Mouse (Mus musculus) midbrain, embryonic 10.5 days (tissue): ENCODE measurements at regions not wholly inside any gene's neighbourhood (a gene's known extent, or its start where the extent isn't known, plus 50 kb on each side); places are given as distances from the start of the nearest gene placed in this dataset.
"Not testable (repeated sequence)": the region's sequence is repeated elsewhere in the genome, so short reads cannot be mapped to it uniquely, and the experiment has no call there.

Source experiments
- DNase-seq: peaks from one replicate; pipeline ENCODE4 v3.0.0-alpha.2; 2017; ENCODE audit warnings: low spot score
- H3K27ac ChIP-seq: fragments of 300-500 bp; sonication (generic); replicated peaks from 2 replicates; pipeline ENCODE4 v1.5.1; 2016; ENCODE audit warnings: mild to moderate bottlenecking
- H3K27me3 ChIP-seq: fragments of 300-500 bp; sonication (generic); 2 replicates; pipeline ENCODE4 v1.6.1; 2016; ENCODE audit warnings: low read depth, mild to moderate bottlenecking; ENCODE audit not compliant: poor library complexity, severe bottlenecking
- H3K36me3 ChIP-seq: fragments of 300-500 bp; sonication (generic); 2 replicates; pipeline ENCODE4 v1.6.1; 2016; ENCODE audit warnings: mild to moderate bottlenecking, moderate library complexity
- H3K4me1 ChIP-seq: fragments of 300-500 bp; sonication (generic); 2 replicates; pipeline ENCODE4 v1.6.1; 2016
- H3K4me3 ChIP-seq: fragments of 300-500 bp; sonication (generic); 2 replicates; pipeline ENCODE4 v1.5.1; 2016; ENCODE audit warnings: mild to moderate bottlenecking, moderate library complexity
- H3K9me3 ChIP-seq: fragments of 300-500 bp; sonication (generic); replicated peaks from 2 replicates; pipeline ENCODE4 v1.6.1; 2016; ENCODE audit warnings: mild to moderate bottlenecking
- WGBS: fragments of 180-500 bp; shearing (Covaris S2); methylation state at CpG from one replicate; pipeline ENCODE4 v1.1.7; 2016; 5-methylcytosine and 5-hydroxymethylcytosine counted together

- H3K27ac ChIP-seq: peak overlapping the region; percentile 47
- H3K36me3 ChIP-seq: no peaks in the 10 kb centered on the region
- no peak overlapping the region for H3K4me3 ChIP-seq
- no peaks in the 10 kb centered on the region for H3K27me3 ChIP-seq
- 16% methylated on average over 2 of the region's 2 CpGs for WGBS
- H3K9me3 ChIP-seq: no peaks in the 10 kb centered on the region
- H3K4me1 ChIP-seq: peaks cover 15% of the 10 kb centered on the region
- no peak for DNase-seq
Observed at GRCm38 (mm10) chr10:23733679-23734078, 53.4 kb downstream of the Rps12 start.

GRCm38 (mm10) chr10:23725960-23726714 lies 60.9 kb downstream of the Rps12 start:
- not testable (repeated sequence) for H3K27ac ChIP-seq, DNase-seq, H3K4me1 ChIP-seq, H3K27me3 ChIP-seq, H3K9me3 ChIP-seq, H3K36me3 ChIP-seq
- 0 out of 2 replicates have a peak overlapping the region, but pooled peaks have one; percentile 14 for H3K4me3 ChIP-seq
- WGBS: 85% methylated on average over 28 of the region's 28 CpGs

GRCm38 (mm10) chr10:23718124-23718523 lies 69.0 kb downstream of the Rps12 start:
- H3K27ac ChIP-seq: peak overlapping the region; percentile 42

GRCm38 (mm10) chr10:23715511-23715910 lies 71.6 kb downstream of the Rps12 start:
- no peak overlapping the region for H3K27ac ChIP-seq
- no peak for DNase-seq
- peaks cover 4% of the 10 kb centered on the region; the same call in 1 of the 2 replicates for H3K9me3 ChIP-seq
- H3K36me3 ChIP-seq: no peaks in the 10 kb centered on the region
- 91% methylated on average over 10 of the region's 10 CpGs for WGBS
- H3K4me3 ChIP-seq: no peak overlapping the region
- H3K4me1 ChIP-seq: peaks cover 20% of the 10 kb centered on the region
- H3K27me3 ChIP-seq: no peaks in the 10 kb centered on the region

More at GRCm38 (mm10) chr10:23718124-23718523, 69.0 kb downstream of the Rps12 start:
- 44% methylated on average over 7 of the region's 7 CpGs for WGBS
- Histone ChIP-seq H3K4me3 (no peak overlapping the region), H3K27me3 (no peaks in the 10 kb centered on the region), H3K9me3 (peaks cover 4% of the 10 kb centered on the region; the same call in 1 of the 2 replicates), H3K4me1 (peaks cover 12% of the 10 kb centered on the region), H3K36me3 (no peaks in the 10 kb centered on the region)
- DNase-seq: no peak

DNA sequence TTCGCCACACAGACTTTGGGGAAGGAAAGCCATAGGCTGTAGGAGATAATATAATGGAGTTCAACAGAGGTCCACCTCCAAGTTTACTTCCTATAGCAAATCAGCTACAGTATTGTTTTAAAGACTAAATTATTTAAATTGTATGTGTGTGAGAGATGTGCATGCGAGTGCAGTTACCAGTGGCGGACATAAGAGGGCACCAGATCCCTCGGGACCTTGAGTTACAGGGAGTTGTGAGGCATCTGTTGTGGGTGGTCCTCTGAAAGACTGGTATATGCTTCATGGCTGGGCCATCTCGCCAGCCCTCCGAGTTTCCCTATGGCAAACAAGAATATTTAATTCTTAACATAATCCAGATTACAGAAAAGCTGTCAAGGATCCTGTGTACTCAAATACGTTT lies 72.0 kb downstream of the Rps12 start:
- no peak overlapping the region for H3K27ac ChIP-seq
- H3K4me1 ChIP-seq: peaks cover 20% of the 10 kb centered on the region
- H3K4me3 ChIP-seq: no peak overlapping the region
- 95% methylated on average over 7 of the region's 7 CpGs for WGBS
- no peak for DNase-seq
- H3K36me3 ChIP-seq: no peaks in the 10 kb centered on the region
- H3K27me3 ChIP-seq: no peaks in the 10 kb centered on the region
- H3K9me3 ChIP-seq: peaks cover 4% of the 10 kb centered on the region; the same call in 1 of the 2 replicates

DNA sequence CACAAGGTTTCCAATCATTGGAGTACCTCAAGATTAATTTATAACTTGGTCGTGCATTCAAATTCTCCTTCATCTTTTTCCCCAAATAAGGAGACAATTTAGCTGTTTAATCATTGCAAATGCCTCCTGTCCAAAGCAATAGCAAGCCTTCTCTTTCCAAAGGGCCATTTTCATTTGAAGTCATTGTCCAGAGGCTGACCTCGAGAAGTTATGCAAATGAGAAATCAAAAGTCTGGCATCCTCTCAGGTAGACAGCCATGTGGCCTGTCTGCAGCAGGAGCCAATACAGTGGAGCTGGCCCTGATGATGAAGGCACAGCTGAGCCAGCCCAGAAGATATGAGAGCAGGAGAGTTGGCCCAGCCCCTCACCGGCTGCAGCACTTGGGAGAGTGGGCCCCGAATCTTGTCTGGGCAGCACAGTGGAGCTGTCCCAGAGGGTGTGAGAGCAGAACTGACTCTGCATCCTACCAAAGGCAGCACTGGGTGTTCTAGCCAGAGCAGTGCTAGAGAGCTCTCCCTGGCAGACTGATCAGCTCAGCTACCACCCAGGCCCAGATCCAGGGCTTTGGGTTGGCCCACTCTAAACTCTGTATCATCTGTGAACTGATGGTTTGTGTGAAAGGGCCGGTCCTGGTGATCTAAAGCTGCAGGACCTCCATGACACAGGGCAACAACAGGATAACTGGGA lies 74.2 kb downstream of the Rps12 start:
- no peak for DNase-seq
- no peak overlapping the region for H3K4me3 ChIP-seq
- no peaks in the 10 kb centered on the region for H3K27me3 ChIP-seq
- peaks cover 13% of the 10 kb centered on the region for H3K4me1 ChIP-seq
- WGBS: 77% methylated on average over 5 of the region's 5 CpGs
- no peaks in the 10 kb centered on the region for H3K36me3 ChIP-seq
- peaks cover 4% of the 10 kb centered on the region; the same call in 1 of the 2 replicates for H3K9me3 ChIP-seq
- H3K27ac ChIP-seq: no peak overlapping the region

DNA sequence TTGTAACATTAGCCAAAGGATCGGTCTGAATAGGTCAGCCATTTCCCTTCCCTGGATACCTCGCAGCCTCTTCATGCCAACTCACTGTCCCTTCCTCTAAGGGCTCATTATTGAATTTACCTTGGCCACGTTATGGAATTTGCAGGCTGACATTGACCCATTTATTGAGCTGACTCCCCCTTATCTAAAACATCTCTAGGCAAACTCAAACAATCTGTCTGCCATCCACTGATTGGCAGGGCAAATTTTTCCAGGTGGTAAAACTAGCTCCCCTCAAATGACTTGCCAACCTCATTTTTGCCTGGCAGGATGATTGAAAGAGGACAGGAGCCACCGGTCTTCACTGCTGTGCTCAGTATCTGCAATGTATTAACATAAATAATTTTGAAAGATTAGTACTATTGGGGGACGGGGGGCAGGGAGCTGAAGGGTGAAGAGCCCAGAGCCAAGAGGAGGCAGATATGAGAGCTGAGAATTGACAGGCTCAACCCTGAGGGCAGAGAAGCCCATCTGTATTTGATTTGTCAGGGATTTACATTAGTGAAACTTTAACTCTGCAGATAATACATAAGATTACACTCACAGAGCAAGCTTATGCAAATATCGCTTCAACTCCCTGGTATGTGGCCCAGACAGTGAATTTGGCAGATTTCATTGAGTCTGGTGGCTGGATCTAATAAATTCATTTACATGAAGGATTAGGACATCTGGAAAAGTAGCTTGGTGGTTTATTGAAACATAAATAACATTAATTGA lies 75.5 kb downstream of the Rps12 start:
- Histone ChIP-seq H3K9me3 (peaks cover 4% of the 10 kb centered on the region; the same call in 1 of the 2 replicates), H3K27ac (no peak overlapping the region), H3K4me1 (peaks cover 8% of the 10 kb centered on the region; the same call in 1 of the 2 replicates), H3K36me3 (no peaks in the 10 kb centered on the region), H3K4me3 (no peak overlapping the region), H3K27me3 (no peaks in the 10 kb centered on the region)
- 73% methylated on average over 6 of the region's 6 CpGs for WGBS
- DNase-seq: no peak

- H3K27ac ChIP-seq: no peak overlapping the region
- H3K4me3 ChIP-seq: no peak overlapping the region
- no peaks in the 10 kb centered on the region for H3K27me3 ChIP-seq
- H3K4me1 ChIP-seq: peaks cover 8% of the 10 kb centered on the region; the same call in 1 of the 2 replicates
- peaks cover 4% of the 10 kb centered on the region; the same call in 1 of the 2 replicates for H3K9me3 ChIP-seq
- WGBS: 82% methylated on average over 6 of the region's 6 CpGs
- no peaks in the 10 kb centered on the region for H3K36me3 ChIP-seq
- no peak for DNase-seq
Observed at GRCm38 (mm10) chr10:23710999-23711398, 76.1 kb downstream of the Rps12 start.

- H3K4me1 ChIP-seq: peaks cover 8% of the 10 kb centered on the region; the same call in 1 of the 2 replicates
- H3K27ac ChIP-seq: no peak overlapping the region
- H3K9me3 ChIP-seq: no peaks in the 10 kb centered on the region
- no peaks in the 10 kb centered on the region for H3K36me3 ChIP-seq
- H3K4me3 ChIP-seq: no peak overlapping the region
- no peak for DNase-seq
- H3K27me3 ChIP-seq: no peaks in the 10 kb centered on the region
- WGBS: 88% methylated on average over 8 of the region's 8 CpGs
Observed at GRCm38 (mm10) chr10:23708261-23708660, 78.8 kb downstream of the Rps12 start.

DNA sequence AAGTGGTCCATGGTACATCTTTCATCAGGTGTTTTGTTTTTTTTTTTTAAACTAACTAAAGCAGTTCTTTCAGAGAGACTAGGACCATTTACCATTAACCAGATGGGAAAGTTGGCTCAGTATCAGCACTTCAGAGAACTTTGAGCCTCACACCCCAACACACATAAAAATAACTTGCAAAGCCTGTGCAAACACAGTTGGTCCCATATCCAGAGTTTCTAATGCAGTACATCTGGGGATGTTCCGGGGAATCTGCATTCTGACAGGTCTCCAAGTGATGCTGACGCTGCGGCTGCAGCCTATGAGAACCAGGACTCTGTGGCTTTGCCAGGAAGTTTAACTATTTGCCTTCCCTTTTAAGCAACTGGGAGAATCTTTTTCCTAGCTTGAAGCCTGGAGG lies 79.9 kb downstream of the Rps12 start:
- Histone ChIP-seq H3K4me3 (no peak overlapping the region), H3K27ac (no peak overlapping the region), H3K27me3 (no peaks in the 10 kb centered on the region), H3K36me3 (no peaks in the 10 kb centered on the region), H3K9me3 (no peaks in the 10 kb centered on the region), H3K4me1 (peaks cover 8% of the 10 kb centered on the region; the same call in 1 of the 2 replicates)
- DNase-seq: no peak
- 90% methylated on average over 3 of the region's 3 CpGs for WGBS

GRCm38 (mm10) chr10:23704048-23704447 lies 83.0 kb downstream of the Rps12 start:
- 90% methylated on average over 1 of the region's 1 CpGs for WGBS
- H3K4me3 ChIP-seq: no peak overlapping the region
- H3K36me3 ChIP-seq: no peaks in the 10 kb centered on the region
- DNase-seq: no peak
- H3K9me3 ChIP-seq: no peaks in the 10 kb centered on the region
- H3K4me1 ChIP-seq: no peaks in the 10 kb centered on the region
- H3K27me3 ChIP-seq: no peaks in the 10 kb centered on the region
- H3K27ac ChIP-seq: no peak overlapping the region

DNA sequence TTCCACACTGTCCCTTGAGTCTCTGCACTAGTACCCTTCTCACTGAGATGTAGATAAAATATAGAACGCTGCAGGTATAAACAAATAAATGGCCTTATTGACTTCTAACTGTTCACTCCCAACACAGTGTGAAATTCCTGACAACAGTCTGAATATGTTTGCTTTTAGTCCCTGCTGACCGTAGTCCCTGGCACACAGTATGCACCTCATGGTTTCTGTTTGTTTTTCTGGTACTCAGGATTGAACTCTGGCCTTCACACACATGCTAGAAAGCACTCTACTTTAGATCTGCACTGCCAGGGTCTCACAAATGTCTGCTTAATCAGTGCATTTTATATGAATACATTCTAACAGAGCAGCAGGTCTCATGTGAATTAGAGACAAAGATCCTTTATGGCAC lies 95.8 kb downstream of the Rps12 start:
- DNase-seq: no peak
- WGBS: 68% methylated on average over 2 of the region's 2 CpGs
- H3K9me3 ChIP-seq: 0 out of 2 replicates have a peak, but pooled peaks cover 3% of the 10 kb centered on the region
- H3K36me3 ChIP-seq: no peaks in the 10 kb centered on the region
- no peaks in the 10 kb centered on the region for H3K27me3 ChIP-seq
- H3K4me3 ChIP-seq: no peak overlapping the region
- H3K27ac ChIP-seq: no peak overlapping the region
- no peaks in the 10 kb centered on the region for H3K4me1 ChIP-seq
